Mouse (Mus musculus) heart, embryonic 16.5 days (tissue): ENCODE measurements around the gene Dusp8. TPM values are rescaled to one million over a fixed set of nuclear protein-coding genes. Genes with fewer than 3 reads are reported as not detected.
"Not testable (repeated sequence)": the region's sequence is repeated elsewhere in the genome, so short reads cannot be mapped to it uniquely, and the experiment has no call there.

Experiments
- ATAC-seq: fragments of 200-750 bp; cut with Nextera tagmentation; replicated peaks from 2 replicates; pipeline ENCODE4 v1.8.0; 2017; ENCODE audit warnings: moderate number of reproducible peaks; ENCODE audit not compliant: insufficient read depth, low FRiP score; ENCODE audit errors: extremely low read depth
- H3K27ac ChIP-seq: fragments of 300-500 bp; sonication (generic); 2 replicates; pipeline ENCODE4 v1.5.1; 2014; ENCODE audit warnings: mild to moderate bottlenecking, low read length, control low read depth, moderate library complexity
- H3K27me3 ChIP-seq: fragments of 300-500 bp; sonication (generic); 2 replicates; pipeline ENCODE4 v1.6.1; 2014; ENCODE audit warnings: low read length, mixed read lengths; ENCODE audit not compliant: control insufficient read depth, insufficient read depth
- H3K36me3 ChIP-seq: fragments of 300-500 bp; sonication (generic); 2 replicates; pipeline ENCODE4 v1.6.1; 2014; ENCODE audit not compliant: control insufficient read depth, insufficient read depth
- H3K4me1 ChIP-seq: fragments of 300-500 bp; sonication (generic); 2 replicates; pipeline ENCODE4 v1.6.1; 2014; ENCODE audit warnings: low read length, mixed read lengths; ENCODE audit not compliant: control insufficient read depth, insufficient read depth
- H3K4me2 ChIP-seq: fragments of 300-500 bp; sonication (generic); 2 replicates; pipeline ENCODE4 v1.6.1; 2014; ENCODE audit warnings: low read depth, mild to moderate bottlenecking, control low read depth, low read length
- H3K4me3 ChIP-seq: fragments of 300-500 bp; sonication (generic); 2 replicates; pipeline ENCODE4 v1.5.1; 2014; ENCODE audit warnings: mild to moderate bottlenecking, control low read depth, low read length
- H3K9ac ChIP-seq: fragments of 300-500 bp; sonication (generic); 2 replicates; pipeline ENCODE4 v1.6.1; 2014; ENCODE audit warnings: low read length, control low read depth
- H3K9me3 ChIP-seq: fragments of 300-500 bp; sonication (generic); replicated peaks from 2 replicates; pipeline ENCODE4 v1.6.1; 2016; ENCODE audit warnings: low read length; ENCODE audit not compliant: control insufficient read depth
- WGBS: fragments of 180-500 bp; shearing (Covaris S2); extraction: QIAGEN DNeasy Blood & Tissue Kit; methylation state at CpG from one replicate; pipeline ENCODE4 v1.1.7; 2014; 5-methylcytosine and 5-hydroxymethylcytosine counted together
- polyA plus RNA-seq: library from polyadenylated mRNA; unstranded; fragments of >200 nt; fragmentation: Nextera tagmentation; extraction: Ambion mirVana; gene quantifications from 2 replicates; pipeline ENCODE4 v1.2.1, GENCODE M21; 2015

Gene Dusp8
- polyA plus RNA-seq, result 9.3 and 11.1 TPM in 2 replicates

- Histone ChIP-seq H3K9ac (peak within 1 kb of the TSS; percentile 85), H3K4me1 (peaks cover 27% of the 10 kb centered on the region), H3K4me2 (peak within 1 kb of the TSS; percentile 92), H3K27ac (peak within 1 kb of the TSS; percentile 72), H3K36me3 (no peaks in the 10 kb centered on the region), H3K9me3 (no peaks in the 10 kb centered on the region), H3K4me3 (peak within 1 kb of the TSS; percentile 79), H3K27me3 (peaks cover 11% of the 10 kb centered on the region)
- under 1% methylated on average over 60 of the region's 63 CpGs for WGBS
- peak; percentile 91 for ATAC-seq
These were observed at the start of gene Dusp8 for GRCm38 (mm10) chr7:142095183-142095931. Gene Dusp8, minus strand, starts transcription at chr7:142095843.

DNA sequence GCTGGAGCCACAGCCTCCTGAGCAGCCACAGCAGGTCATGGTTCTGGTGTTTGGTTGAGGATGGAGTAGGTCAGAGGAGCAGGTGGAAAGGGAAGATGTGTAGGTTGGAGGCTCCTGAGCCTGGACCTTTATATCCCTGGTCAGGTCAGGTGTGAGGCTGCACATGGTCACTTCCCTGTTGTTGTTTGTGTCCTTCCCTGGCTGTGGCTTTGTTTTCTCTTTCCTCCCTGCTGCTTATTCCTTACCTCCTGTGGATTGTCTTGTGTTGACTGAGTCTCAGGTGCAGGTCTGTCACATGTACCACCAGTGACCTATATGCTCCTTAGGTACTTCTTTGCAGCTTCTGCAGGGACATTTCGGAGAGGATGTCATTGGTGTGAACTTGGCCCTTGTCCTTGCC lies 48.9 kb upstream of the Dusp8 start, which contains the start of gene Gm45337:
Gm45337 (minus strand) TSS at position 101 of the 400 bp plus-strand sequence.
- ATAC-seq, result no peak

GRCm38 (mm10) chr7:142143506-142144010 lies 47.9 kb upstream of the Dusp8 start:
- H3K27me3 ChIP-seq, H3K4me2 ChIP-seq, H3K9me3 ChIP-seq, H3K27ac ChIP-seq, H3K36me3 ChIP-seq, H3K4me1 ChIP-seq, ATAC-seq, H3K4me3 ChIP-seq, H3K9ac ChIP-seq: not testable (repeated sequence)
- 19% methylated on average over 1 of the region's 1 CpGs for WGBS

More for the DNA sequence above, 48.9 kb upstream of the Dusp8 start, which contains the start of gene Gm45337:
- Histone ChIP-seq H3K4me1 (peaks cover 3% of the 10 kb centered on the region; the same call in 1 of the 2 replicates), H3K27me3 (peaks cover 4% of the 10 kb centered on the region), H3K4me3 (no peak within 1 kb of the TSS), H3K9ac (no peak within 1 kb of the TSS), H3K27ac (no peak within 1 kb of the TSS), H3K4me2 (no peak within 1 kb of the TSS), H3K36me3 (no peaks in the 10 kb centered on the region), H3K9me3 (0 out of 2 replicates have a peak, but pooled peaks cover 4% of the 10 kb centered on the region)
- 61% methylated on average over 1 of the region's 1 CpGs for WGBS

GRCm38 (mm10) chr7:142140696-142141095 lies 45.1 kb upstream of the Dusp8 start:
- Histone ChIP-seq H3K27ac (no peak overlapping the region), H3K4me3 (no peak overlapping the region), H3K27me3 (peaks cover 4% of the 10 kb centered on the region), H3K9ac (no peak overlapping the region), H3K36me3 (no peaks in the 10 kb centered on the region), H3K4me2 (no peak overlapping the region), H3K4me1 (peaks cover 3% of the 10 kb centered on the region; the same call in 1 of the 2 replicates), H3K9me3 (no peaks in the 10 kb centered on the region)
- 7% methylated on average over 1 of the region's 1 CpGs for WGBS
- ATAC-seq, result no peak

GRCm38 (mm10) chr7:142135934-142136333 lies 40.3 kb upstream of the Dusp8 start, which contains the start of gene Gm39115:
Gene Gm39115, minus strand, starts transcription at chr7:142136034.
- H3K36me3 ChIP-seq, H3K9me3 ChIP-seq, ATAC-seq, H3K4me1 ChIP-seq, H3K4me3 ChIP-seq, H3K4me2 ChIP-seq, H3K27ac ChIP-seq, H3K9ac ChIP-seq, H3K27me3 ChIP-seq: not testable (repeated sequence)
- 33% methylated on average over 2 of the region's 2 CpGs for WGBS

DNA sequence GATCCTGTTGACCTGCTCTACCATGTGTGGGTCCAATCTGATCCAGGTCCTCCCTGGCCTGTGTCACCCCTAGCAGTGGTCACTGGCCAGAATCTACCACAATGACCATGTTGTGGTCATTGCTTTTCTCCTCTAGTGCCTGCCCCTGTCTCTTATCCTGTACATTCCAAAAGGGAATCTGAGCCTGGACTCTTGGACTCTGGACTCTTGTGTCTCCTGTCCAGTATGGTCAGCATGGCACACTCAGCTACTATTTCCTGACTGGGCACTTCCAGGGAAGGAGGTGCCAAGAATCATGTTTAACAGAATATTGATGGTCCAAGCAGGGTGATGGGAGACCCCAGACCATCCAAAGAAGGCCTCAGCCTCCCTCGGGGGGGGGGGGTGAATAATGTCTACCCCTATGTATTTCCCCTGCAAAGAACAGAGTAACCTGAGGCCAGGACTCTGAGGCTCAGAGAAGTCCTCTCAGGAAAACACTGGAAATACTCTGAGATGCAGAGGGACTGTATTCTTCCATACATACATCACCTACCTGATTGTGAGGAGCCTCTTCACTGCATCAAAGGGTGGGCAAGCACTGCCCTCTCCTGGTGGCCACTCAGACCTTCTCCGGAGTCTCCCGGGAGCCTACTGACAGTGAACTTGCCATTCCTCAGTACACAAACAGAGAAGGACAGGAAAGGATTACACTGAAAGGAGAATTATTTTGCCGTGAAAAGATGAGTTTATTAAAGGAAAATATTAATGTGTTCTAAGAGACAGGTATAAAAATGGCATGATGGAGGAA lies 38.8 kb upstream of the Dusp8 start:
- 49% methylated on average over 4 of the region's 4 CpGs for WGBS
- Histone ChIP-seq H3K27me3 (peaks cover 2% of the 10 kb centered on the region; the same call in 1 of the 2 replicates), H3K36me3 (no peaks in the 10 kb centered on the region), H3K4me3 (no peak overlapping the region), H3K9me3 (no peaks in the 10 kb centered on the region), H3K27ac (no peak overlapping the region), H3K4me1 (no peaks in the 10 kb centered on the region), H3K9ac (no peak overlapping the region), H3K4me2 (no peak overlapping the region)
- ATAC-seq, result no peak

DNA sequence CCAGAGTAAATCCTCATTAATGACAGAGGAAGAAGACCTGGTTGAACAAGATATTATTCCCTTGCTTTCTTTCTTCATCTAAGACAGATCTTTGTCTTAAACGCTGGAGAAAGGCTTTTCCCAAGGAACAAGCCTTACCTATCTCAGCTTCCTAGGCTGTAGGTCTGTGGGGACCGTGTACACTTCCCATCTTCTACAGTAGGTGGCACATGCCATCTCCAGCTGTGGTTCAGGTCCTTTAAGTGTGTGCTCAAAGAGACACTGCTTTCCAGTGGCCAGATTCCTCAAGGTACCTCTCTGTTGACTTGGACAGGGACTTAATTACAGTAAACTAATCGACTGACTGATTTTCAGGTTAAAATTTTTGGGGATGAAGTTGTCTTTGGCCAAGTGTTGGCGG lies 33.2 kb upstream of the Dusp8 start:
- no peak overlapping the region for H3K9ac ChIP-seq
- H3K27me3 ChIP-seq, result no peaks in the 10 kb centered on the region; the same call in 1 of the 2 replicates
- no peak overlapping the region for H3K4me3 ChIP-seq
- no peaks in the 10 kb centered on the region for H3K36me3 ChIP-seq
- no peaks in the 10 kb centered on the region for H3K4me1 ChIP-seq
- no peak overlapping the region for H3K27ac ChIP-seq
- 57% methylated on average over 4 of the region's 4 CpGs for WGBS
- no peak for ATAC-seq
- H3K9me3 ChIP-seq, result no peaks in the 10 kb centered on the region
- no peak overlapping the region for H3K4me2 ChIP-seq

DNA sequence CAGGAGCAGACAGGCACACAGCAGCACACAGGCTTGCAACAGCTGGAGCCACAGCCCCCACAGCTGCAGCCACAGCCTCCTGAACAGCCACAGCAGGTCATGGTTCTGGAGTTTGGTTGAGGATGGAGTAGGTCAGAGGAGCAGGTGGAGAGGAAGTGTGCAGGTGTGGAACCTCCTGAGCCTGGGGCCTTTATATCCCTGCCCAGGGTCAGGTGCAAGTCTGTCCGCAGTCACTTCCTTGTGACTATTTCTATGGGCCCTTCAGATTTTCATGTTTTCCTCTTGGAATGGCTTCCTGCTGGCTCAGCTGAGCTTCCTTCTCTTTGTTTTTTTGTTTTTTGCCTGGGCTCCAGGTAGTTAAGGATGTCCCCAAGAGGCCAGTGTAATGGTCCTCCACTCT lies 25.0 kb upstream of the Dusp8 start, which contains the start of gene Gm45618:
Gm45618 (minus strand) TSS at position 101 of the 400 bp plus-strand sequence.
- H3K9me3 ChIP-seq, H3K36me3 ChIP-seq, H3K4me2 ChIP-seq, H3K4me3 ChIP-seq, ATAC-seq, H3K9ac ChIP-seq, H3K27ac ChIP-seq, H3K4me1 ChIP-seq, H3K27me3 ChIP-seq: not testable (repeated sequence)
- 83% methylated on average over 1 of the region's 1 CpGs for WGBS
